ENCODE assay signal across 25 mouse cellular contexts in the genomic region with DNA sequence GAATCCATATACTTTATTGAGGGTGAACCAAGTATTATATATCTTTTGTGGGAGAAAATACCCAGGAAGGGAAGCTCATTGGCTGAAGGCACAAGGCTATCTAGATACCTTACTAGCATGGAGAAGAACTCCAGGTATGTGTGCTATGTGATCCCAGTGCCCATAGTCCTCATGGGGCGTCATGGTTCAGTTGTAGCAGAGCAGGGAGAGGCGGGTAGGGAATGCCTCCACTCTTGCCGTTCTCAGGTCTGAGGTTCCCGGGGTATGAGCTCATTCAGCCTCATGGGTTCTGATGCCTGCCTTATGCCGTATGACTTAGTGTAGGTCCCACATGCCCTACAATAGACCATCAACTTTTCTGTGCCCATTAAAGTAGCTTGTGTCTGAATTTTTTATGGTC.
"Had no signal": no experiment of that assay in that cellular context is flagged by ENCODE, and none has a peak within 500 bp of the region (broad histone marks: within the 10 kb centered on the region; RNA-seq: fewer than 3 reads in every experiment).

No protein-coding gene starts in this region.

- H3K4me2 ChIP-seq: limb, embryonic 12.5 days; limb, embryonic 15.5 days; liver, embryonic 11.5 days; lung, embryonic 14.5 days; midbrain, embryonic 12.5 days; midbrain, embryonic 15.5 days; neural tube, embryonic 12.5 days; neural tube, embryonic 15.5 days had no signal

- DNase-seq: layer of hippocampus, adult 9-11 months; left cerebral cortex, postnatal 4 days; liver, postnatal 0 days; lung, embryonic 14.5 days; right cerebral cortex, adult 18-20 months; right cerebral cortex, postnatal 14 days; right cerebral cortex, postnatal 4 days; thymus, adult 2 months; thymus, postnatal 14 days; thymus, postnatal 4 days had no signal

- H3K9me3 ChIP-seq: limb, embryonic 12.5 days; limb, embryonic 15.5 days; midbrain, embryonic 12.5 days; midbrain, embryonic 15.5 days; neural tube, embryonic 12.5 days; neural tube, embryonic 15.5 days had no signal

- H3K4me3 ChIP-seq: layer of hippocampus, adult 2 months; left cerebral cortex, adult 2 months; limb, embryonic 12.5 days; limb, embryonic 15.5 days; midbrain, embryonic 12.5 days; midbrain, embryonic 15.5 days; neural tube, embryonic 12.5 days; neural tube, embryonic 15.5 days had no signal

- H3K27ac ChIP-seq: hindbrain, postnatal 0 days; layer of hippocampus, adult 2 months; left cerebral cortex, adult 2 months; limb, embryonic 12.5 days; limb, embryonic 15.5 days; liver, embryonic 14.5 days; macrophage; midbrain, embryonic 12.5 days; midbrain, embryonic 15.5 days; neural tube, embryonic 12.5 days; neural tube, embryonic 15.5 days; stomach, postnatal 0 days had no signal

- H3K9ac ChIP-seq: limb, embryonic 12.5 days; limb, embryonic 15.5 days; liver, embryonic 14.5 days; liver, postnatal 0 days; lung, embryonic 14.5 days; midbrain, embryonic 12.5 days; midbrain, embryonic 15.5 days; neural tube, embryonic 12.5 days; neural tube, embryonic 15.5 days had no signal

- H3K4me1 ChIP-seq: limb, embryonic 12.5 days; limb, embryonic 15.5 days; neural tube, embryonic 12.5 days had no signal

- H3K27me3 ChIP-seq: limb, embryonic 12.5 days; limb, embryonic 15.5 days; midbrain, embryonic 12.5 days; midbrain, embryonic 15.5 days; neural tube, embryonic 12.5 days; neural tube, embryonic 15.5 days had no signal

- H3K36me3 ChIP-seq: limb, embryonic 12.5 days; limb, embryonic 15.5 days; midbrain, embryonic 12.5 days; midbrain, embryonic 15.5 days; neural tube, embryonic 12.5 days; neural tube, embryonic 15.5 days had no signal

- ATAC-seq: hindbrain, postnatal 0 days; inflammation-experienced regulatory T-cells, adult 6 months; liver, postnatal 0 days; lung, postnatal 0 days; midbrain, embryonic 15.5 days had no signal
